Mouse (Mus musculus) brain, embryonic 14.5 days (tissue): ENCODE measurements at regions not wholly inside any gene's neighbourhood (a gene's known extent, or its start where the extent isn't known, plus 50 kb on each side); places are given as distances from the start of the nearest gene placed in this dataset.

Experiments used
- CTCF ChIP-seq: fragments of 200-500 bp; IDR thresholded peaks from 2 replicates; pipeline ENCODE4 v1.5.1; 2012; ENCODE audit warnings: inconsistent platforms, mild to moderate bottlenecking, moderate library complexity, borderline replicate concordance; ENCODE audit not compliant: insufficient read depth, insufficient read length; ENCODE audit errors: extremely low read depth
- POLR2A ChIP-seq: fragments of 200-500 bp; IDR thresholded peaks from 2 replicates; pipeline ENCODE4 v1.6.1; 2012; ENCODE audit warnings: mild to moderate bottlenecking, inconsistent platforms, borderline replicate concordance; ENCODE audit not compliant: poor library complexity, insufficient read depth, insufficient read length, severe bottlenecking; ENCODE audit errors: extremely low read depth

DNA sequence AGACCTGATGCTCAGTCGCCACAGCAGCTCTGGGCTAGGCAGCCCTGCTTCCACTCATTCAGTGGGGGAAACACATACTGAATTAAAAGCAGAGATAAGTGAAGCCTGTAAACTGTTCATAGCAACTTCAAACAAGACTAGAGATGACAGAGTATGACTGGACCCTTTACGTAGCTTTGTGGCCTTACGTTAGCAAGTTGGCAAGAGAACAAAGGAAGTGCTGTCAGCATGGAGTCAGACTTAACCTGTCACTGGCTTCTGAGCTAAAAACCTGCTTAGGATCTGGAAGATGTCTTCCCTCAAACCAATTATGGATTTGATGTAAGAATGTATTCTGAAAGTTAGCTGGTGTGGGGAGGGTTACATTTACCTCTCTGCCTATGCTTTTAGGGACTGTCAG is 421.3 kb downstream of the Ttll7 start:
- TF ChIP-seq CTCF (no peak), POLR2A (no peak)
